Mouse (Mus musculus): ENCODE results near the gene Drc1.

The Drc1 gene

DNA sequence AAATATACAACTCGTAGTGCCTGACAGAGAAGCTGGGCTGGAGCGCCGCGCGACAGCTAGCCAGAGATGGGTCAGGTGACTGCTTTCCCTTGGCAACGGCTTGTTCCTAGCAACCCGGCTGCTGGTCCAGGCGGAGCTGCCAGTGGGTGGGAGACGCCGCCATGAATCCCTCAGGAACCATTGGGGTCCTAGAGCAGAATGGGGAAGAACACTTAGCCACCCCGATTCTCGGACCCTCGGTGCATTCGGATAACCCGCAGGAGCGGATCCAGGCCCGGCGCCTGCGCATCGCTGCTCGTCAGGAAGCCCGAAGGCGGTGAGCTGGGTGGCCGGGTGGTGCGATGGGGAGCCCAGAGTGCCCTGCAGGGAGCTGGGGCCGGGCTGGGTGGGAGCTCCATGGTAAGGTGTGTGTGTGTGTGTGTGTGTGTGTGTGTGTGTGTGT lies at the start of gene Drc1:
Gene Drc1, plus strand, starts transcription at position 98 of the 442 bp plus-strand sequence.
- peak; percentile 48 for DNase-seq (ENCODE audit: extremely low spot score)

DNA sequence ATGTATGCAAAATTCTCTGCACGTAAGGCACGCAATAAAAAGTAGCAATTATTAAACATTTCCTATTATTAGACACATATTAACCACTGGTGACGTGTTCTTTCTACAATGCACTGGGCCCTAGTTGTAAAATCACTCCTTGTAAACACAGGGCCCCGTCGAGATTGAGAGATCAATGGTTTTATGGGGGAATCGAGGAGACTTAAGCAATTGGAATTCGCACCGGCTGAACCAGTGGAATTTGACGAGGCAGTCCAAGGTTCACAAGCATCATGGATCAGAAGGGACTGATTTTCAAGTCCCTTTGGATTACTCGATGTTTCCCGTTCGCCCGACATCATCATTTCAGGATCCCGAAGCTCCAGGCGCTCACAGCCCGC lies 49.3 kb upstream of the Drc1 start:
- DNase-seq (ENCODE audit: extremely low spot score): no peak

DNA sequence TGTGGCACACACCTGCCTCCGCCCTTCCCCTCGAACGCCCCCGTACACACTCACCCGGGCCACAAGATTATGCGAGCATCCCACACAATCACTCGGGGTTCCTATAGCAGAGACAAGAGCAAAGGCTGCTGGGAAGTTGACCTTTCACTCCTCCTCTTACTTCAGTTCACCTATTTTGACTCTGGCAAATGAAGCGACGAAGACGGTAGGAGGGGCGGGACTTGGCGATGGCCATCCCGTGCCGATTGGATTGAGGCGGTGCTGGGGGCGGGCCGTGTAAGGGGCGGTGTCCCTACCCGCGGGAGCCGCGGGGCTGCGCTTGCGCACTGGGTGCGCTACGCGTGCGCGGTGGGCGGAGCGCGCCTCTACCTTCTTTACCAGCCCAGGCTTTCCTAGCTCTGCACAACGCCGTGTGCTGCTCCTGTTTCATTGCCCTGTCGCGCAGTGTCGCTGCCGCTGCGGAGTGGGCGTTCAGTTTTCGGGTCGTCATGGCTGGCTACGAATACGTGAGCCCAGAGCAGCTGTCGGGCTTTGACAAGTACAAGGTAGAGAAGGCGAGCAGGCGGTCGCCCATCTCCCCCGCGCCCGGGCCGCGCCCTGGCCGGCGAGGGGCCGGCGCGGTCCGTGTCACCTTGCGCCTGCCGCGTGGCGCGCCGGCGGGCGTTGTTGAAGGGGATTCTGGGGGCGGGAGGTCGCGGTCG lies 48.8 kb upstream of the Drc1 start, which contains the start of gene Selenoi:
Gene Selenoi, plus strand, starts transcription at position 311 of the 701 bp plus-strand sequence.
- peak; percentile 98 for DNase-seq (ENCODE audit: extremely low spot score)

DNA sequence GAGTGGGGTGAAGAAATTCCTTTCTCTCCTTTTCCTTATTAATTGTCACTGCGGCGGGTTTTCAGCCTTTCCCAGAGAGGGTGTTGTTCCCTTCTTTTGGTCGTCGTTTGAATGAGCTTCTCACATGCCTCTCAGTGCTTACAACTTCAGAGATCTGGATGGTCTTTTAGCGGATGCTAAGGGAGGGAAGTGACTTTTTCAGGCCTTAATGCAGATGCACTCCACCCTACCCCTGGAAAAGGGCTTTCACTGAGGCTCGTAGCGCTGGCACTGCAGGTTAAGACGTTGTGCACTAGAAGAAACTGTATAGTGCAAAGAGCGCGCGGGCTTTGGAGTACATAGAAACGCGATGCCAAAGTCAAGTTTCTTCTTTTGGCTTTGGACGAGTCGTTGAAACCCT lies 48.1 kb upstream of the Drc1 start:
- DNase-seq (ENCODE audit: extremely low spot score): no peak

DNA sequence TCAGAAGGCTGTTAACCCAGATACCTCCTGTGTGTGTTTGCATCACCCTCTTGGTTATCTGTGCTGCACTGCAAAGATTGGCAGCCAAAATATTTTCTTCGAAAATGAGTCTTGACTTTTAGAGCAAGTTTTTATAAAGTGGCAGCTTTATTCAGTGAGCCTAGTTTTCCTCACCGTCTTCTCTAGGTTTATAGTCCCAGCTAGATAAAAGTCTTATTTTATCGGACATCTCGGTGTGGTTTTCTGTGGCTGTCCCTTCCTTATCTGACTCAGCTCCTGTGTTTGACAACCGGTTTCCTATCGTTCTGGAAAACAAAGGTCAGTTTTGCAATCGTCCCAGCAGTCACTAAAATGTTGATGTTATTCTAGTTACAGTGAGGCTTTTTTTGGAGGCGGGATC lies 47.2 kb upstream of the Drc1 start:
- DNase-seq (ENCODE audit: extremely low spot score): no peak

DNA sequence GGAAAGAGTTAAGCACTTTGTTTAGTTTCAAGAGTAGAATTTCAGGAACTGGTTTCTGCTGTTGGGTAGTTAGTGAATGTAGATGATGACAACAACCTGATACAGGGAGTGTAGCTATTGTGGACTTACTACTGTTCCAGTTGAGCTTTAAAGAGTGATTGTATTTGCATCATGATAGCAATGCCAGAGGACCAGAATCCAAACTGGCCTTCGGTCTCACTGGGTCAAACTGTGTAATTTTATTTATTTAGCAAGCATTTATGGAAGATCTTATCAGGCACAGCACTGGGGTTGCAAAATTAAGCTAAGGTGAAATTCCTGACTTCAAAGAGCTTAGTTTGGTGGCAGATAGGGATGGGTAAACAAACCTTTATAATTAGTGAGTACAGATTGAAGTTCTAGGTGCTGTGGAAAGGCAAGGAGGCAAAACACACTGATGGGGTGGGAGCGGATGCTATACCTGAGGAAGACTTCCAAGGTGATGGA lies 45.5 kb upstream of the Drc1 start:
- DNase-seq (ENCODE audit: extremely low spot score): no peak

DNA sequence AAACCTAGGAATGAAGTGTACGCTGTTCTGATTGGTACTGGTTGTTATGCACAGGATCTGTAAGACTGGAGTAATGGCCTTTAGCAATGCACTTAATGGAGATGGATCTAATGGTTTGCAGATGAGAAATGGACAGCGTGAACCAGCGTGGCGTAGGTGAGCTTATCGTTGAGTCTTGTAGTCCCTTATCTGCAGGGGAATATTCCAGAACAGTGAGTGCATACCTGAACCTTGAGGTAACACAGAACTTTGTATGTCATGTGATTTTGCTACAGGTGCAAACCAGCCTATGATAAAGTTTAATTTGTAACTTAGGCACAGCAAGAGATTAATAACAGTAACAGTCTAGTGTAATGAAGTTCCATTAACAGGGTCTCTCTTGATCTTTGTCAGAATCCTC lies 42.7 kb upstream of the Drc1 start:
- no peak for DNase-seq (ENCODE audit: extremely low spot score)

DNA sequence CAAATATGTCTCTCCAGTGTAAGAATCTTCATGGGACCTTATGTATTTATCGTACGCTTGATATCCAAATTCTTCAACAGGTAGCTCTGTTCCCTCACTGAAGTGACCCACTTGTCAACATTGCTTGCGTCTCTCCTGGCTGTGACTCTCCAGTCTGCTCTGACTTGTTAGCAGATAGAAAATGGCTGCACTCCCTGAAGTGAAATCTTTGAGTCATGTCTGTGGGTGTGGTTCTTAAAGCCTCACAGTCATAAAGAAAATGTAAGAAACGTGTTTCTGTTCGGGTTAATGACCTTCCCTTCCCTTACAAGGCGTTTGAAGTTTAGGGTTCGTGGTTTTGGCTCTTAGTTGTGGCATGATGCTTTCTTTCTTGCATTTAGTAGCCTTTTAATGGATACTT lies 40.6 kb upstream of the Drc1 start:
- no peak for DNase-seq (ENCODE audit: extremely low spot score)

DNA sequence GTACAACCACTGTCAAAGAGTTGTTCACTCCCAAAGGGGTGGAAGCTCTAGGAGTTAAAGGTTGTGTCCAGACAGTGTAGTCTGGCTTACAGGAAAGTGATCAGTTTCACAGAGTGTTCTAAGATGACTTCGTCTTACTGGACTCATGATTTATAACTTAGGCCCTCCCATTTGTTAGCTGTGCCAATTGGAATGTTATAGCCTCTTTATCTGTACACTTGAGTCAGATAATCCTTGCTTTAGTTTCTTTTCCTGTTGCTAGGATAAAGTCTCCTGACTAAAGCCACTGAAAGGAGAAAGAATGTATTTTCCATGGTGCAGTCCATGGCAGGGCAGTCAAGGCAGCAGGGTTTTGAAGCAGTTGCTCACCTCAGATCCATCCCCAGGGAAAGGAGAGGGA lies 38.8 kb upstream of the Drc1 start:
- no peak for DNase-seq (ENCODE audit: extremely low spot score)

DNA sequence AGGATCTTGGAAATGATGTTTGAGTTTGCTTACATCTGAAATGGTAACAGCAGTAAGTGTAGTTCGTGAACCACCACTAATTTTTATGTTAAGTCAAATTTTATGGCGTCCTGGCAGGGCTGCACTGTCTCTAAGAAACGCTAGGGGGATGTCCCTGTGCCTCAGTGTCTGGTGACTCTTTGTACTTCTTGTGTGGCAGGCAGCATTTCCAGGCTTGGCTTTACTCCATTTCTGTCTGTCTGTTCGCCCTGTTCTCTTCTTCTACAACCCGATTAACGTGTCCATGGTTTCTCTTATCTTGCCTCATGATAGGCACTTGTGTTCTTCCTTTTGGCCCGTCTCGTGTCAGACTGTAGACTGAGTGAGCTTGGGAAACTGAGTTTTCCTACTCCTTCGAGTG lies 37.4 kb upstream of the Drc1 start:
- no peak for DNase-seq (ENCODE audit: extremely low spot score)

DNA sequence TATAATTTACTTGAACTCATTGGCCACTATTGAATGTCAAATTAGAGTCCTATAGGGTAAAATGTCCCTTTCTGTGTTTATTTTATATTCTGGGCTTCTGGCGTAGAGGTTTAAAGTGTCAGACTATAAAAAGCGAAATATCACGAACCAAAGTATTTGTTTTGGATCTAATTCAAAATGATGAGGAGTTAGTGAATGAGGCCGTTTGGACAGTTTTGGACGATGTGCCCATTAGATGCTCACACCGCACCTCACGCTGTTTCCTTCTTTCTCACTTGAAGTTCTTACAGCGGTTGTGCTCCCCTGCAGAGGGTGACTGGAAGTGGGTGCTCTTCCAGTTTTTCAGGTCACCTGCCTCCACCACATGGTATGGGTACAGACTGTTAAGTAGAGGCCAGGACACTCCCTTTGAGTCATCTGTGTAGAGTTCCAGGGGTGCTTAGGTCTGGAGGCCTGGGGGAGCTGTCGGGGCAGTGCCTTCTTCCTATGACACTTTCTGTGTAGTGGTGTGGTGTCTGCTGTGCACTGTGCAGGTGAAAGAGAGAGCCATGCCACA lies 35.2 kb upstream of the Drc1 start:
- DNase-seq (ENCODE audit: extremely low spot score): no peak

DNA sequence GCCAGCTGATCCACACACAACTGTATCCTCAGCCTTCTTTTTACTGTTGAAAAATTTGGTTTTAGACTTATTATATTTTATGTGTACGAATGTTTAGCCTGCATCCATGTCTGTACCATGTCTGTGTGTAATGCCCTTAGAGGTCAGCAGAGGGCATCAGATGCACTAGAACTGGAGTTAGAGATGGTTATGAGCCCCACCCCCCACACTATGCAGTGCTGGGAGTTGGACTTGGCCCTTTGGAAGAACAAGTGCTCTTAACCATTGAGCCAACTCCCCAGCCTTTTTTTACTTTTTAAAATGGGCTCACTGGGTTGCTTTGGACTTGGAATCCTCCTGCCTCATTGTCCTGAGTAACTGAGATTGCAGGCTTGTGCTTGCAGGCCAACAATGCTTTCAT lies 33.5 kb upstream of the Drc1 start:
- DNase-seq (ENCODE audit: extremely low spot score): no peak

DNA sequence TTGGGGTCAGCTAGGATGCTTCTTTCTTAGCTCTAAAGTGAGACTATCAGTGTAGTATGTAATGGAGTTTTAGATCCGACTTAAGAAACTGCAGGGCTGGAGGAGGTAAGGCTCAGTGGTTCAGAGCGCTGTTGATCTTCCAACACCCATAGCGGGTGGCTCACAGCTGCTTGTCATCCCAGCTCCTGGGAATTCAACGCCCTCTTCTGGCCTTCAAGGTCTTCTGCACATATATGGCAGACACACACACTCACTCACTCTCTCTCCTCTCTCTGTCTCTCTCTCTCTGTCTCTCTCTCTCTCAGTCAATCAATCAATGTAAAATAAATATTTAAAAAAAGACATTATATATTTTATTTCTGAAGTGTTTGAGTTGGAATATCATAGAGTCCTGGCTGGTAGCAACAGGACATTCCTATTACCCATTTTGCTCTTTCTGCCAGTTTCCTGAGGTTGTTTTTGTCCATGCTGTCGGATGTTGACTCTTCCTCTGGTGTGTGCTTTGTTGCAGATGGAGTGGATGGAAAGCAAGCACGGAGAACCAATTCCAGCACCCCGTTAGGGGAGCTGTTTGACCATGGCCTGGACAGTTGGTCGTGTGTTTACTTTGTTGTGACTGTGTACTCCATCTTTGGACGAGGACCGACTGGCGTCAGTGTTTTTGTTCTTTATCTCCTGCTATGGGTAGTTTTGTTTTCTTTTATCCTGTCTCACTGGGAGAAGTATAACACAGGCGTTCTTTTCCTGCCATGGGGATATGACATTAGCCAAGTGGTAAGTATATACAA lies 25.4 kb upstream of the Drc1 start:
- no peak for DNase-seq (ENCODE audit: extremely low spot score)

DNA sequence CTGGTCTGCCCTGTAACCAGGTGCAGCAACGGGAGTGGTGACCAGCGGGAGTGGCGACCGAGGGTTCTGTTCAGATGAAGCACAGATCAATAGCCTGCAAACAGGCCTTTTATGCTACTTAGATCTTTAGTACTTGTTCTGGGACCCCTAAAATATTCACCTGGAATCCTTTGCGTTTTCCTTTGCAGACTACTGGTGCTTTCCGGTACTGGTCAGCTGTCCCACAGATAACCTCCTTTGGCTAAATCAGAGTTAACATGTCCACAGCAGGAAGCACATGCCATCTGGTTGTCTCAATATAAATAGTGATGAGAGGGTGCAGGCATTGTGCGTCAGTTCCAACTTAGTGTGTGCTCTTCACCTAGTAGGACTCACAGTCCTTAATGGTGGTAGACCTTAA lies 22.4 kb upstream of the Drc1 start:
- no peak for DNase-seq (ENCODE audit: extremely low spot score)

DNA sequence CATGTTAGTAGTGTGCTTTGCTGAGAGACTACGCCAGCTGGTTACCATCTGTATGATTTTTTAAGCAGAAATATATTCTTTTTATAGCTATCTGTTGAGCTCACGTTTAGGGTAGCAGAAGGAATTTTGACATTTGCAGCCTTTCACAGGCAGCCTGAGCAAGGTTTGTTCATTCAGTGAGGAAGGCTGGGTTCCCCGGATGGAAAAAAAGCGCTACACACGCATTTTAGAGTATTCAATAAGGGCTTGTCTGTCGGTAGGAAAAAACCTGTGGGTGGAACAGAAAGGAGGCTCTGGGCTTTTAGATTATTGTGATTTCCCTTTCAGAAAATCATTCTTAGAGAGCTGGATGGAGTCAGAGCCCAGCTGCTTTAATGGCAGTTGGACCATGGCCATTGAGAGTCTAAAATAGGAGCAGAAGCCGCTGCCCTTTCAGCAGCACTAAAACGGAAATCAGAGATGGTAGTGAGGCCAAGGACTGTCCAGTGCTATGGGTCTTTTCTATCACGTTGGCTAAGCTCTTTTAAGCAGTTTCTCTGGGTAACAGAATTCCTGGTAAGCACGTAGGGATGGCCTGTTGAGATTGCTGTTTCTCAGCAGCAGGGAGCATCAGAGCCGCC lies 10.5 kb upstream of the Drc1 start:
- no peak for DNase-seq (ENCODE audit: extremely low spot score)

DNA sequence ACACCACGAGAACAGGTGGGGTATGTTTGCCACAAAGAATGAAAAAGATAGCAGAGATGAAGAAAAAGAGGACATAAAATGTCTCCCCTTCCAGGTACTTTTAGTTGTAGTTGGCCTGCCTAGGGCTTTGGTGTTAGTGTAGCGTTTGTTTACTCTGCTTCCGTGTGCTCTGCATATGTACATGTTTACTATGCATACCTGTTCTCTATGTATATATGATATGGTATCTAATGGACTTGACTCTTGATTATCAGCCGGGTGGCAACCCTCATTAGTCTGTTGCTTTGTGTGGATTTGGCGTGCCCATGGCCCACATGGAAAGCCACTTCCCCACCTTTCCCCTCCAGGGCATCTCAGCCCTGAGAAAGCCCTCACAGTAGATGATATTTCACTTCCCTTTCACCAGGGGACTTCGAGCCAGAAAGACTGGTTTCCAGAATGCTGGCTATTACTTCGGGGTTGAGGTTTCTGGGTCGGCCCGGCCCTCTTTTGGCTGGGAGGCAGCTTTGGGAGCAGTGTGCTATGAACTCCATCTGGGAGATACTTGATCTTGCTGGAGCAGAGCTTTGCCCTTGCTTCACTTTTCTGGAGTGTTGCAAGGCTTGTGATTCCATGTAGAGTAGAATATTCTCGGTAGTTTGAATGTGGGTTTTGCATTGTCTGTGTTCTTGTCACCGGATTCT lies 9.4 kb upstream of the Drc1 start:
- DNase-seq (ENCODE audit: extremely low spot score): no peak

DNA sequence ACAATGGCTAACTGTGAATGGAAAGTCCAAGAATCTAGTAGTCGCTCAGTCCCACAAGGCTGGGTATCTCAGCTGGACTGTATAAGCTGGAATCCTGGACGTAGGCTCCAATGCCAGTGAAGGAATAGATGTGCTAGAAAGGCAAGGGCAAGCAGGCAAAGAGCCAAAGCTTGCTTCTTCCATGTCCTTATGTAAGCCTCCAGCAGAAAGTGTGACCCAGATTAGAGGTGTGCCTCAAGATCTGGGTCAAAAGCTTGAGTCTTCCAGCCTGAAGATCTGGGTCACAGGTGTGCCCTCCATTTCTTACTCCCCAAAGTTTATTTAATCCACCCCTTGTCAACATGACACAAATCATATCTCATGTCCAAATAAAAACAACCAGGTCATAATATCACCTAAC lies 4.8 kb upstream of the Drc1 start:
- no peak for DNase-seq (ENCODE audit: extremely low spot score)

DNA sequence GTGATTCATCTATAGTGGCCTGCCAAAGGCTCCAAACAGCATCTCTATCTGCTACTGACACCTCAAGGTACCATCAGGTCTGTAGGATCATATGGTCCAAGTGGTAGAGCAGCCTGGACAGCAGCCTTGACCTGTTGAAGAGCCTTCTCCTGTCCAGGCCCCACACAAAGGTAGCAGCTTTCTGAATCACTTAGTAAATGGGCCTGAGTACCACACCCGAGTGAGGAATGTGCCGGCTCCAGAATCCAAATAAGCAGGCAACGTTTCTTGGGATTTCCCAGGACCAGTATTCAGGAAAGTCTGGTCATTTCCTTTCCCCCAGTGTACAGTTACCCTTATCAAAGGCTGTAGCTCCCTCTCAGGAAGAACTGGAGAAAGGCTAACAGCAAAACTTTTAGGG lies 2.2 kb upstream of the Drc1 start:
- DNase-seq (ENCODE audit: extremely low spot score): no peak

DNA sequence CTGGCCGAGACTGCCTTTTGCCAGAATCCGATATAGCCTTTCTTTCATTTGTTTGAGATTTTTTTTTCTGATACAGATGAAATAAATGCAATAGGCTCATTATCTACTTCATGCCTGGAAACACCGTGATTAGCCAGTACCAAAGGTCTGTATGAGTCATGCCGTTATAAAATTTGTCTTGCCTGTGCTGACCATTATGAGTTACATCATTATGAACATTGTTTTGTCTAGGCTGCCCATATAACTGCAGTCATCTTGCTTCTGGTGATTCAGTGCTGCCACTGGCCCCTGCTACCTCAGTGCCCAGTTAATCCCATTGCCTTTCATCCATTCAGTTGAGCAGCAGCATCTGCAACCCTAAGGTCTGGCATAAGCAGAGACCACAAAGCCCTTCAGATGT lies 1.7 kb upstream of the Drc1 start:
- DNase-seq (ENCODE audit: extremely low spot score): no peak

DNA sequence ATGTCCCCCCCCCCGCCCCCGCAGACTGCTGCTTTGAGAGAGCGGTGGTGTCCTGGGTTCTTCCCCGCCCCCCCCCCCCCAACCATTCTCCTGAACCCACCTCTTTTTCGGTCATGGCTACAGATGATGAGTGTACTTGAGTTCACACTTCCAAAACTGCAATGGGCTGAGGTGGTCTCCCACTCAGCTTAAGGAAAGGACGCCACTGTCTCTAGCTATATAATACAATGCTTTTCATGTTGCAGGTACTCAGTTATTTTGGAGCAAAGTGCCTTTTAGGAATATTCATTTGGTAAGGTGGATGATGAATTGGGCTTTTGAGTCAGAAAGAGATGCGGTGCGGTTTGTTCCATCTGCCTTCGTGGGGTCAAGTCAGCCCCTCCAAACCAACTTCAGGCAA lies 324 bp upstream of the Drc1 start:
- DNase-seq (ENCODE audit: extremely low spot score): no peak

DNA sequence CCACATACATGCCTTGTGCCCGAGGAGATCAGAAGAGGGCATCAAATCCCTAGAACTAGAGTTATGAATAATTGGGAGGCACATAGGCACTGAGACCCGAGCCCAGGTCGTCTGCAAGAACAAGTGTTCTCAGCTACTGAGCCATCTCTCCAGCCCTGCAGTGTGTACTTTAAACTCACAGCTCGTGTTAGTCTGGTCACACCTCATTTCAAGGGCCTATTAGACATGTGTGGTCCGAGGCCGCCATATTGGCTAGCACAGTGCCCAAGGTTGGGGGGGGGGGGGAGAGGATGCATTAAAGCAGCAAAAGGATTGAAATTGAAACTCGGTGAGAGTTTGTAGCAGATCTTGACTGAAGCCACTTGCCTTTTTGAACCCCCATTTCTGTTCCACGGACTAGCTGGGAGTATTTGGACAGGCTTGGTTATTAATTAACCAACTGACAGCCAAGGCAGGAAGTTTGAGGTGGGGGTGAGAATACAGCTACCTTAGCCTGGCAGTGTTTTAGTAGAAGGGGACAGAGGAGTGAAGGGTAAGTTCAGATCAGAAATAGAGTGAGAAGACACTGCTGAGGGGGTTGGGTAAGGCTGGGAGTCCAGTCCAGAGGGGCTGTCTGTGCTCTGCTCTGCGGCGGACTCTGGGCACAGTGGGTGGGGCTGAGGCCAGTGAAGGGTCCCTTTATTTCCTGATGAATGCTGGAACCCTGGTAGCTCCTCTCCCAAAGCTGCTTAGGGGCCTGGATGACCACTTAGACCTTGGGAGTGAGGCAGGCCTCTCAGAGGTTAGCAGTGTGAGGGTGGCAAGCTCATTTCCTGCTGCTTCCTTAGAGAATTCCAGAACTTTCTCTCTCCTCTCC lies 5.0 kb downstream of the Drc1 start:
- no peak for DNase-seq (ENCODE audit: extremely low spot score)
